Mouse (Mus musculus) G1E (cell line): Measurements from ENCODE around the gene Prss45.

Experiments
- CTCF ChIP-seq: IDR thresholded peaks from 2 replicates; pipeline ENCODE4 v1.5.1; 2012; ENCODE audit warnings: low read depth, low read length, inconsistent platforms, mixed read lengths
- GATA1 ChIP-seq: IDR thresholded peaks from 2 replicates; pipeline ENCODE4 v1.6.1; 2012; ENCODE audit warnings: borderline replicate concordance, low read length, inconsistent platforms, mixed read lengths
- POLR2AphosphoS5 ChIP-seq: IDR thresholded peaks from 2 replicates; pipeline ENCODE4 v1.6.1; 2012; ENCODE audit warnings: low read depth, low read length, inconsistent platforms; ENCODE audit not compliant: insufficient replicate concordance
- TAL1 ChIP-seq: conservative IDR thresholded peaks from 2 replicates; pipeline ENCODE4 v1.6.1; 2012; ENCODE audit warnings: low read depth, low read length, inconsistent platforms, mixed read lengths

DNA sequence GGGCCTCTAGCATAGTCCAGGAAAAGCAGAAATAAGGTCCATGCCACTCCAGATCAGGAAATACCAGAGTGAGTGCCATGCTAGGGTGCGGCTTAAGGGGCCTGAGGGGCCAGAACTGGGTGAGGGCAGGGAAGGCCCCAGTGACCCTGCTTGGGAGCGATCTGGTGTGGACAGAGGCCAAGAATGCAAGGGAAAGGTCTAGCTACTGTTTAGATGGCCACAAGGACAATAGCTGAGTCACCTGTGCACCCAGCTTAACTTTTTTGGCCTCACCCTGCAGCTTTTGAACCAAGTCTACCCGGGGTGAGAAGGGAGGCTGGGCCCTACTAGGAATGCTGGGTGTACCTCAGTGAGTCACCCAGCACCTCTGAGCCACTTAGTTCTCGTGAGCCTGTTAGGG, 46.4 kb downstream of the Prss45 start:
- no peak for TF ChIP-seq CTCF
- TF ChIP-seq TAL1 = no peak
- no peak for TF ChIP-seq GATA1
- no peak for TF ChIP-seq POLR2AphosphoS5
